Mouse (Mus musculus): Measurements from ENCODE around the gene Wdr5b.
"Not testable (repeated sequence)": the region's sequence is repeated elsewhere in the genome, so short reads cannot be mapped to it uniquely, and the experiment has no call there.

Wdr5b gene

DNA sequence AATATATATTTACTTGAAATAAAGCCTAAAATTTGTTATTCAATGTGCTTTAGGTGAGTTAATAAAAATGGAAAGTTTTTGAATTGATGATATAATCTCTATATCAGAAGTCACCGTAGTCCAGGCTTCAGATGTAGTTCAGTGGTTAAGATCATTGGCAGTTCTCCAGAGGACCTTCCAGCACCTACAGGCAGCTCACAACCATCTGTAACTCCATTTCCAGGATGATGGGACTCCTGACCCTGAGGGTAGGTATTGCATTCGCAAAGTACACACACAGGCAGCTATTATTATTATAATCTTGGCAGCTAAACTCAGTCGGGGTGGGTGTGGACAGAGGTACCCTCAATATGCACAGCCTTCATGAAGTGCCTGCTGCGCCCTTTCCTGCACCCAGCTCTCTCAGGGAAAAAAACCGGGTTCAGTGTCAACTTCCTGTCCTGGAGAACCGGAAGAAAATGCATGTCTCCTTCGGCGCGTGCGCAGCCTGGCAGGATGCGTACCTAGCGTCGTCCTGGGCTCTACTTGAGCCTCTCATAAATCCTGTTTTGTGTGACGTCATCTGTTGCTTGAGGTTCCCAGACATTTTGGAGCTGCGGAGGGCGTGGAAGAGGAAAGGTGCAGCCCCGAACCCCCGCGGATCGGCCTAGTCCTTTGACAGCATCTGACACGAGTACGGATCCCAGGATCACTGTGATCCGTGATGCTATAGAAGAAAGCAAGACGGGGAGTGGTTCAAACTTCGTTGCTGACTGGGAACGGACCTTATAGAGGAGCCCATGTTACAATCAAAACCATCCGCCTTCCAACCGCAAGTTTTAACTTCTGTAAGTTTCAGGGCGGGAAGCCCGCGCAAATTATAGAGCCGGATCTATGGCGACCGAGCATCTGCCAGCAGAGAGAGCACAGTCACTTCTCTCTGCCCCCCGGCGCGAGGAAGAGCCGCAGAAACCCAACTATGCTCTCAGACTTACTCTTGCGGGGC is at the start of gene Wdr5b:
TSS of gene Wdr5b (plus strand) at position 551 of the 985 bp plus-strand sequence.
- peak; percentile 98 for ATAC-seq (ENCODE audit: insufficient number of reproducible peaks, low FRiP score, low TSS enrichment)

DNA sequence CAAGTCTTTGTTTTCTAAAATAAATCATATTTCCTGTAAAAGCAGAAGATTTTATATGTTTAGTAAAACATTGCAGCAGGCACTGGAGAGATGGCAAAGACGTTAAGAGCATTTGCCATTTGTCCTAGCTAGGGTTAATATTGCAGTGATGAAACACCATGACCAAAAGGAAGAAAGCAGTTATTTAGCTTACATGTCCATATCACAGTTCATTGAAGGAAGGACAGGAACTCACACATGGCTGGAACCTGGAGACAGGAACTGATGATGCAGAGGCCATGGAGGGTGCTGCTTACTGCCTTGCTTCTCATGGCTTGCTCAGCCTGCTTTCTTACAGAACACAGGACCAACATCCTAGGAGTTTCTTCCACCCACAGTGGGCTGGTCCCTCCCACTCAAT is 48.6 kb upstream of the Wdr5b start:
- ATAC-seq (ENCODE audit: insufficient number of reproducible peaks, low FRiP score, low TSS enrichment), result no peak

DNA sequence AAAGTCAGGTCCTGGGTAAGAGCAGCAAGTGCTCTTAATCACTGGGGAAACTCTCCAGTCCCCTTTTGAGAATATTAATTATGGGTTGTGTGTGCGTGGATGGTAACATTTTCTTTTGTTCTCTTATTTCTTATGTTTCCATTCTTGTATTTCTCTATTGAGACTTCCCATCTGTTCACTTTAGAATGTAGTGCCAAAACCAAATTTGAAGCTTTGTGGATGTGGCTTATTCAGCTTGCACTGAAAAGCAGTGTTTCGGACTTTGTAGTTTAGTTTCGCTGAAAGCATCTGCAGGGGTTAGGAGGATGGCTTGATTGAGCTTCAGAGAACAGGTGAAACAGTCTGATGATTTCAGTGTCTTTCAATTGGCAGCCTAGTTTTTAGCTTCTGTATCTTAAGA is 47.7 kb upstream of the Wdr5b start:
- ATAC-seq (ENCODE audit: insufficient number of reproducible peaks, low FRiP score, low TSS enrichment), result no peak

DNA sequence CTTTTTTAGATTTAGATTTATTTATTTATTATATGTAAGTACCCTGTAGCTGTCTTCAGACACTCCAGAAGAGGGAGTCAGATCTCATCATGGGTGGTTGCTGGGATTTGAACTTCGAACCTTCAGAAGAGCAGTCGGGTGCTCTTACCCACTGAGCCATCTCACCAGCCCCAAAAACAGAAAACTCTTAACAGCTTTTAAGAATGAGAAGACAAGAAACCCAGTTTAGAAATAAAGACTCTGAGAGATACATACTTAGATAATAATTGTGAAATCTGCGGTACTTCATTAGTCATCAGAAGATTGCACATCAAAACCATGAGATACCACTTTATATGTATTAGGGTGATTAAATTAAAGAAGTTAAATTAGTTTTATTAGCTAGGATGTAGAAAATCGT is 42.1 kb upstream of the Wdr5b start:
- not testable (repeated sequence) for ATAC-seq (ENCODE audit: insufficient number of reproducible peaks, low FRiP score, low TSS enrichment)

DNA sequence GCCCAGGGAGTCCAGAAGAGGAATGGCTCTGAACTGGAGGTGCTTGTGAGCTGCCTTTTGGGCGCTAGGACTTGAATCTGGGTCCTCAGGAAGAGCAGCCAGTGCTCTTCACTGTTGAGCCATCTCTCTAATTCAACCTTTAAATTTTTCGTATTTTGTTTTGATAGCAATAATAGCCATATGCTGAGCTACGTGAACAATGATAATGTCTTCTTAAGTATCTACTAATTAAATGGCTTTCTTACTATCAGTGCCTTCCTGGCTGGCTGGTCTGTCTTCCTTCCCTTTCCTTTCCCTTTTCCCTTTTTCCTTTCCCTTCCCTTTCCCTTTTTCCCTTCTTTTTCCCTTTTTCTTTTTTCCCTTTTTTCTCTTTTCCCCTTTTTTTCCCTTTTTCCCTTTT is 32.6 kb upstream of the Wdr5b start:
- no peak for ATAC-seq (ENCODE audit: insufficient number of reproducible peaks, low FRiP score, low TSS enrichment)

DNA sequence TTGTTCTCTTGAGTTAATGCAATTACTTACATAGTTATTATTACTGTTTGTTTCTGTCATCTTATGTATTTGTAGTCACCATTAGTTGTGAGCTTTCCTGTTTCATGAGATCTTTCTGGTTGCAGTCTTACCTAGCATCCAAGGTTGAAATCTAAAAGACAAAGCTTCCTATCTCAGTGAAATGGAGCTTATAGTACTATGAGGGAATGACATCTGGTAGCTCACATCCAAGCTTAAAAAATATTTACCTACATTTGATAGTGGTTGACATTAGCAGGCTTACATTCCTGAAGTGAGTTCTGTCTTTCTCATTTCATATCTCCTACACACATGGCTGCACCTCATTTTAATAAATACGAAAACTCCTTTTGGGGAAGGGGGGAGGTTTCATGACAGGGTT is 24.7 kb upstream of the Wdr5b start:
- ATAC-seq (ENCODE audit: insufficient number of reproducible peaks, low FRiP score, low TSS enrichment), result no peak

DNA sequence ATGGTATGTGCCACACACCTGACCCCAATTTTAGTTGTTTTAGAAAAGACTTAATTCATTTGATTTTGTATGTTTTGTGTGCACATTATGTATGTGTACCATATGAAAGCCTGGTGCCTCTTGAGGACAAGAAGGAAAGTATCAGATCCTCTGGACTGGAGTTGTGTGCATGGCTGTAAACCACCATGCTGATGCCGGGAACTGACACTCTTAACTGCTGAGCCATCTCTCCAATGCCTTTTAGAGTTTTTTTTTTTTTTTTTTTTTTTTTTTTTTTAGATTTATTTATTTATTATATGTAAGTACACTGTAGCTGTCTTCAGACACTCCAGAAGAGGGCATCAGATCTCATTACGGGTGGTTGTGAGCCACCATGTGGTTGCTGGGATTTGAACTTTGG is 12.9 kb upstream of the Wdr5b start:
- ATAC-seq (ENCODE audit: insufficient number of reproducible peaks, low FRiP score, low TSS enrichment), result not testable (repeated sequence)

DNA sequence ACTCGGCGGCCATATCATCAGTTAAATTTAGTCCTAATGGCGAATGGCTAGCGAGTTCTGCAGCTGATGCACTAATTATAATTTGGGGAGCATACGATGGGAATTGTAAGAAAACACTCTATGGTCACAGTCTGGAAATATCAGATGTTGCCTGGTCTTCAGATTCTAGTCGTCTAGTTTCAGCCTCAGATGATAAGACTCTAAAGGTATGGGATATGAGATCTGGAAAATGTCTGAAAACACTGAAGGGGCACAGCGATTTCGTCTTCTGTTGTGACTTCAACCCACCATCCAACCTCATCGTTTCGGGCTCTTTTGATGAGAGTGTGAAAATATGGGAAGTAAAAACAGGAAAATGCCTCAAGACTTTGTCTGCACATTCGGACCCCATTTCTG is 633 bp downstream of the Wdr5b start:
- ATAC-seq (ENCODE audit: insufficient number of reproducible peaks, low FRiP score, low TSS enrichment), result no peak

DNA sequence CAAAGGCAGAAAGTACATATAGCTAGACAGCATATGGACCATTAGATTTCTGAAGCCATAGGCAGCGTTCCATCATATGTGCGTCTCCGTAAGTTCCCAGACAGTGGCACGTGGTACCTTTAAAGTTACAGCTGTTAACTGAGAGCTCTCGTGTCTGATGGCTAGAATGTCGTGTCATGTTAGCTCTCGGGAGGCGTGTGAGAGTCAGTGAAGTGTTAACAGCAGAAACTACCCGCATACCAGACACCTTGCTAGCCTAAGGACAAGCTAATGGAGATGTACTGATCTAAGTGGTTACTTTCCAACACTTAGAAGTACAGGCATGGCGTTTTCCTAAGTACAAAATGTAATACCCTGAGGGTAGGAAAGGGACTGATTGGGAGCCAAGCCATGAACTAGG is 2.1 kb downstream of the Wdr5b start:
- ATAC-seq (ENCODE audit: insufficient number of reproducible peaks, low FRiP score, low TSS enrichment), result no peak

DNA sequence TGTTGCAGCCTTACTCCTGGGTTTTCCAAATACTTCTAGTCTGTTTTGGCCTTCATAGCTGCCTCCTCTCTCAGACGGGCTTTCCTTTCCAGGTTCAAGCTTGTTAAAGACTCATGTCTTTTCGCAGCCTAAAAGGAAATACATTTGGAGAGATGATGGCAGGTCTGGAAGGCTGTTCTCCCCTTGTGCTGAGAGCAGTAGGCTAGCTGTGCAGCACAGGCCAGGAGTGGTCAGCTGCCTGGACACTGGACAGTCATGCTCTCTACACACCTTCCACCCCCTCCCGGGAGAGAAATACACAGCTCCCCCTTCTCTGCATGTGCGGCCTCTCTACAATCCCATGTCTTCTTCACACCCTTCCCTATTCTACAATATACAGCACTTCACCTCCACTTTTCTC is 3.0 kb downstream of the Wdr5b start:
- no peak for ATAC-seq (ENCODE audit: insufficient number of reproducible peaks, low FRiP score, low TSS enrichment)

DNA sequence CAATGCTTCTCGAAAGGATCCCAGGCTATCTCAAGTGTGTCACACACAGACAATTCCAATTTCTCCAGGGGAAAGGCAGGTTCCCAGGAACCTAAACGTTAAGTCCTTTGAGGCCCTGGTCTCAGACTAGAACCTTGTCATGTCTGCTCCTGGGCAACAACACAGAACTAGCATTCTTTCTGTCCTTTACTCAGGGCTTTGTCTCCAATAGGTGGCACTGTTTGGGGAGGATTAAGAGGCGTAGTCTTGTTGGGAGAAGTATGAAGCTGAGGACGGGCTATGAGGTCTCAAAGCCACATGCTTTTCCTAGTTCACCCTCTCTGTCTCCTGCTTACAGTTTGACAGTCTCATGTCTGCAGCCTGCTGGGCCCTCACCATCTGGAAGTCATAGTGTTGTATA is 6.5 kb downstream of the Wdr5b start:
- ATAC-seq (ENCODE audit: insufficient number of reproducible peaks, low FRiP score, low TSS enrichment), result no peak

DNA sequence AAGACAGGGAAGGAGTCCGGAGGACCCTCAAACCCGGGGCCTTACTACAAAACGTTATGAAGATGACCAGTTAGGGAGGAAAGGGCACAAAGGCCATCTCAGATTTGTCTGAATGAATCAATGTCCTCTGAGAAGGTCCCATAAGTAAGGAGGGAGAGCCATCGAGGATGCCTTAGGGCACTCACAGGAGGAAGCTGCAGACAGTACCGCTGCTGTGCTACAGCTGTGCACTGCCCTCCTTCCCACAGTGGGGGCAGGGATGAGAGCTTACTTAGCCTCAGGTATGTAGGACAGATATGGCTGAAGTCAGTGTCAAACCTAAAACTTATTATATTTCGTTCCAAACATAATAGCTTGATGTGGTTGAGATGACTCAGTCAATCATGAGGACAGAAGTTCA is 10.5 kb downstream of the Wdr5b start:
- ATAC-seq (ENCODE audit: insufficient number of reproducible peaks, low FRiP score, low TSS enrichment), result no peak

DNA sequence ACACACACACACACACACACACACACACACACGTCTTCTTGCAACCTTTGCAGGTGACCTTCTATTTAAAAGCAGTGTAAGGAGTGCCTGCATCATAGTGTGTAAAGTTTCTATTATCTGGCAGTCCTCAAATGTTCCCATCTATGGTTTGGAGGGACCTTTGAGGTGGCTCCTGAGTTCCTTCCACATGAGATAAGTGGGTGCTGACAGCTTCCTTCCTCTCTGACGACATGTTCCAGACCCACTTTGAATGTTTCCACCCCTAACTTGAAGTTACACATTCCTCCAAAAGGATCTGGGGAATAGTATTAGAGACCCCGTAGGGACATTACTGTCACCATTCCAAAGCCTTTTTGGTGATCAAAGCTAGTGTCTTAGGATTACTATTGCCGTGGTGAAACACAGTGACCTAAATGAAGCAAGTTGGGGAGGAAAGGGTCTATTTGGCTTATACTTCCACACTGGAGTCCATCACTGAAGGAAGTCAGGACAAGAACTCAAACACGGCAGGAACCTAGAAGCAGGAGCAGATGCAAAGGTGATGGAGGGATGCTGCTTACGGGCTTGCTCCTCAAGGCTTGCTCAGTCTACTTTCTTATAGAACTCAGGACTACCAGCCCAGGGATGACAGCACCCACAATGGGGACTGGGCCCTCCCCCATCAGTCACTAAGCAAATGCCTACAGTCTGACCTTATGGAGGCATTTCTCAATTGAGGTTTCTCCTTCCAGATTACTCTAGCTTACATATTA is 12.7 kb downstream of the Wdr5b start:
- no peak for ATAC-seq (ENCODE audit: insufficient number of reproducible peaks, low FRiP score, low TSS enrichment)

DNA sequence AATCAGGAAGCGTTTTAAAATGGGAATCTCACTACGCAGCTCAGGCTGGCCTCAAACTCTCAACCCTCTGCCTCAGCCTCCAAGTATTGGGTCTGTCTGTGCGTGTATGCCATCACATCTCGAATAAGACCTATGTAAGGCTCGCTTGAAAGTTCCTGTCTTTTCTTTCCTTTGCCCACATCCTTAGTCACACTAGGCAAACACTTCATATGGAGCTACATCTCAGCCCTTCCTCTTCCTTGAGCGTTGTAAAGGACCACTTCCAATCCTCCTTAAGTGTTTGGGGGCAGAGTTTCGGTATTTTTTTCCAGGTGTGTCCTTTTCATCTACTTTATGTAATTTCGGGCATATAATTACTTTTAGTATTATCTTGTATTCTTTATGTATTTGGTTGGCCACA is 13.9 kb downstream of the Wdr5b start:
- ATAC-seq (ENCODE audit: insufficient number of reproducible peaks, low FRiP score, low TSS enrichment), result no peak

DNA sequence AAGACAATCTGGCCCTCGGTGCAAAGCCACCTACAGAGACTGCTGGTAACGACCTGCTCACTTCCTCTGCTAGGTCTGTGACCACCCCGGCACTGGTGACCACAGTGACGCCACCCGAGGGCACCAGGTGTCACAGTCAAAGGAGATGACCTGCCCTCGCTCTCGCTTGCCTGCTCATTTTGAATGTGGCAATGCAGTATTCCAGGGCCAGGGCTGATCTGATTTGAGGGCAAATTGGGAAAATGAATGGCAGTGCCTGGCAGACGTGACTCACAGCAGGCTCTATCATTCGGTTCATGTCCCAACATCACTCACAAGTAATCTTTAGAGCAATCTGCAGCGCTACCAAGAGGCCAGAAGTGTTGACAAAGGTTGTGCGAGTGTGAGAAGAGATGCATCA is 15.4 kb downstream of the Wdr5b start:
- ATAC-seq (ENCODE audit: insufficient number of reproducible peaks, low FRiP score, low TSS enrichment), result no peak

DNA sequence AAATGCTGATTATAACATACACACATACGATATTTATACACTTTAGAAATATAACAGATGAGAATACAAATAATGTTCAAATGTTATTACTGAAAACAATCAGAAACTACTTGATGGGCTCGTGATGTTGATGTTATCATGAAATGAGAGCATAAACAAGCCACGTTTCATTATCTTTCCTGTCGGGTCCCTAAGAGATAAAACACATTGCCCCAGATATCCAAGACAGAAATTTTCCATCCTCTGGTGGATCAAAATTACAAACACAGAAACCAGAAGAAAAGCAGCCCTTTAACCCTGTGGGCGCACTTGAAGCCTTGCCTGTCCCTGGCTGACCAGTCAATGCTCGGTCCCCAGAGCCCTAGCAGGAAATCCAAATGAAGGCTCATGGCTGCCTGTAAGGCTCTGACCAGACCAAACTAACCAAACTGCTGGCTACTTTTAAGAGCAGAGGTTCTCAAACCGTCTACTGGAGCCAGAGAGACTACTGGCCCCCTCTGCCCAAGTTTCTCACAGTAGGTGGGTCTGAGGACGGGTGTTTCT is 17.0 kb downstream of the Wdr5b start:
- no peak for ATAC-seq (ENCODE audit: insufficient number of reproducible peaks, low FRiP score, low TSS enrichment)

DNA sequence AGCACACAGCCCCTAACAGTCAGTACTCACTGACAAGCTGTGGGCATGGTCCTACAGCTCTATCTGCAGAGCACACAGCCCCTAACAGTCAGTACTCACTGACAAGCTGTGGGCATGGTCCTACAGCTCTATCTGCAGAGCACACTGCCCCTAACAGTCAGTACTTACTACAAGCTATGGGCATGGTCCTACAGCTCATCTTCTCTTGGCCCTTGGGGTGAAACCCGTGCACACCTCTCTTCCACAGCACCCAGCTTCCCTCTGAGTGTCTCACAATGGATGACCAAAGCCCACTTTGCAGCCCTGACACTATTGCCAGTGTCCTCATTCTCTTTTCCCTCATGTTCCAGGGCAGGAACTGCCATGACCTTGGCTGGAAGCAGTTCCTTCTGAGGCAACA is 21.5 kb downstream of the Wdr5b start:
- ATAC-seq (ENCODE audit: insufficient number of reproducible peaks, low FRiP score, low TSS enrichment), result not testable (repeated sequence)

DNA sequence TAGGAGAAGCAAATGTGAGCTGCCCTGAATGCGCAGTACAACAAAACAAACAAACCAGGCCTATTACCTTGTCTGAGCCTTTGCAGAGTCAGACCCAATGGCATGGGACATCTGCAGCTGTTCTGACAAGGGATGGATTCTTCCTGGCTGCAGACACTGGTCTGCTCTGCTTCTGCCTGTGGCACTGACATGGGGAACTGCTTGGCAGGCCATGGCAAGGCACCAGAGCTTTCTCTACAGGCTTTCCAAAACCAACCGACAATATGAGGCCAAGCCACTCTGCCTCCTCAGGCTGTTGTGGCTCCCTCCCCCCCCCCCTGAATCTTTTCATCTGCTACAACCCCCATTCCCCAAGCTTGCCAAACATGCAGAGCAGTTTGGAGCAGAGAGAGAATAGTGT is 22.3 kb downstream of the Wdr5b start:
- no peak for ATAC-seq (ENCODE audit: insufficient number of reproducible peaks, low FRiP score, low TSS enrichment)

DNA sequence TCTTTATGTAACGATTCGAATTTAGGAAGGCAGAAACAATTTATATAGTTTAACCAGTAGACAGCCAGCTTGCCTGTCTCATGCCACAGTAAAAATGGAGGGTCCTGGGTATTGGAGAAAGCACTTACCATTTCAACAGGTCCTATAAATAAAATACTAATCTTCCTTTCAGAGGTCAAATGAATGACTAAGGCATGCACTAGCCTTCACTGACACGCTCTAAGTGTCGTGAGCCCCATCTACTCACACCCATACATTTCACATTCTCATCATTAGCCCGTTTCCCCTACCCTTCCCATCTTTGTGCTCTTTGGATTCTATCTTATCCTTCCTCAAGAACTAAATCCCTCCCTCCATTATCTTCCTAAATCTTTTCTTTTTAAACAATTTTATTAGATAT is 23.9 kb downstream of the Wdr5b start:
- ATAC-seq (ENCODE audit: insufficient number of reproducible peaks, low FRiP score, low TSS enrichment), result no peak

DNA sequence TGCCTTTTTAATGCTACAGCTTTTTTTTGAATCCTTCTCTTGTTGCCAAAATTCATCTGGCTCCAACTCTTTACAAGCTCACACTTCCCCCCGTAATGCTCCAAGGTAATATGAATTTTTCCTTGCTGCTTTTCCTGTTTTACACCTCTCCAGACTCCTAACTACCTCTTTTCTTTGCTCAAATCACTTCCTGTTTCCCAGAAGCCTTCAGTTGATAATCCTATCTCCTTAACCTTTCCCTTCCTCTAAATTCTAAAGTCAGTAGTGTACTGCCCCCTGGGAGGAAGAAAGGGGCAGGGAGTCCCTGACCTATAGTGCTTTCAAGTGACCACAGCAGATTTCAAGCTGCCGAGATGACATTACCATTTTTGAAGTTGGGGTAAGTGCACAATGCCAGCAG is 26.7 kb downstream of the Wdr5b start:
- ATAC-seq (ENCODE audit: insufficient number of reproducible peaks, low FRiP score, low TSS enrichment), result no peak

DNA sequence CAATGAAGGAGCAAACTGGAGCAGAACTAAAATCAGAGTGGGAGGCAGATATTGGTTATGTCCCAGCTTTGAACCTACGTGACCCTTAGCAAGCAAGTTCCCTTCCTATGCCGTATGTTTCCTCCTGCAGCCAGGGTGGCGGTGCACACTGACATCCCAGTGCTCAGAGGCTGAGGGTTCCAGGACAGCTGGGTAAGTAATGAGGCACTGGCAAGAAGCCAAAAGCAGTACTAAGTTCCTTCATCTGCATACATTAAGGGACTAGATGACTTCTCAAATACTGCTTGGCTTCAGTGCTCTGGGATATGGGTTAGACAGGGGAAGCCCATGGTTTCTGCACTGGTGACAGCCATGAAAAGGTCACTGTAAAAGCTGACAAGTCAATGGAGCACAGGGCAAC is 27.4 kb downstream of the Wdr5b start:
- ATAC-seq (ENCODE audit: insufficient number of reproducible peaks, low FRiP score, low TSS enrichment), result no peak
